Mouse (Mus musculus): ENCODE results near the gene Col6a6.

DNA sequence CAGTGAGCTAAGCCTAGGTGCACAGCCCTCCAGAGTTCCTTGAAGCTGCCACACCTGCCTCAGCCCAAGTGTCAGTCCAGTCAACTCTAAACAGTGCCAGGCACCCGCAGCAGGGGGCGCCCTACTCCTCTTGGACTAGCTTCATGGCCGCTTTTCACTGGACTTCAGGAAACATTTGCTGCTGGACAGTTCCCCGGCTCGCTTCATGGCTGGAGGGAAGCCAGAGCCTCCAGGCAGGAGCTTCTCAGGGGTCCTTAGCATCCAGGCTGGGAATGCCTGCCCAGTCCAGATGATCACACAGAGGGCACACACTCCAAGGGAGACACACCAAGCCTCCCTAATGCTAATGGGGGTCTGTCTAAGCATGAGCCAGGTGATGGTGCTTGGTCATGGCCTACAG, 134.1 kb downstream of the Col6a6 start:
- TF ChIP-seq CTCF (IDR thresholded peaks at IDR 0.05; ENCODE audit: extremely low read depth, insufficient read depth, insufficient read length, insufficient replicate concordance) (peak; percentile 57; the same call in 1 of the 2 replicates), POLR2A (IDR thresholded peaks at IDR 0.05; ENCODE audit: low read depth, low read length) (no peak)
